Comparison of ENCODE assay signal across 8 mouse cellular contexts in the genomic region with DNA sequence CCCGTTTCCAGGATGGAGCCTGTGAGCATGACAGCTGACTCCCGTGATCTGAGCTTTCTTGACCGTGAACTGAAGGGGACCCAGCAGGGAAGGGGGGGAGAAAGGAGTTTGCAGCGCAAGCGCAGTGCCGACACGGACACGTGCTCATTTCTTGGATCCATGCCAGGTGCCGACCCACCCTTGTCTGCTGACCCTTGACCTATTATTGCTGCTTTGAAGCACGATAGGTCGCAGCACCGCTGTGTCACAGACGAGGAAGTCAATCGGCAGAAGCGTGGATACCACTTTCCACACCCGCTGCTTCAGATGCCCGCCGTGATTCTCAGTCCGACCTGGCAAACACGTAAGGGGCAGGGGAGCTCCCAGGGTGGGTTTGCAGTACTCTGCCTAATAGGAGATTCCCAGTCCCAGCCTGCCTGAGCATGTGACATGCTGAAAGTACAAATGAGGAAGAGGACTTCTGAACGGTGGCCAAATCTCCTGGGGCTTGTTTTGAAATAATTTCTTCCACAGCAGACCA. TPM values are rescaled to one million over a fixed set of nuclear protein-coding genes. Genes with fewer than 3 reads are reported as not detected.
A peak's percentile ranks its signal among the peaks of the same experiment; 100 is the strongest.
DNase-seq lines count a peak whose midpoint lies in the region; ATAC-seq and TF ChIP-seq lines count a peak whose summit lies in the region.

No protein-coding gene starts in this region.

- DNase-seq in embryo, embryonic 11 days, result peak; percentile 46
- no peak for DNase-seq in embryo, embryonic 10.5 days (ENCODE audit: low spot score)
- DNase-seq in right cerebral cortex, postnatal 4 days, result peak; percentile 30
- DNase-seq in right cerebral cortex, adult 18-20 months, result no peak
- no peak for DNase-seq in limb, embryonic 14.5 days (ENCODE audit: low spot score)
- peak; percentile 89 for DNase-seq in retina, postnatal 1 day
- DNase-seq in spleen, postnatal 36 days (ENCODE audit: low spot score in 2 of 2), result no peak

- H3K36me3 ChIP-seq in limb, embryonic 14.5 days (ENCODE audit: control insufficient read depth, insufficient read depth, low read length), result no peaks in the 10 kb centered on the region

- H3K9me3 ChIP-seq in limb, embryonic 14.5 days (ENCODE audit: control insufficient read depth, low read length), result no peaks in the 10 kb centered on the region

- 46% methylated on average over 21 of the region's 21 CpGs for WGBS in limb, embryonic 14.5 days

- H3K4me2 ChIP-seq in limb, embryonic 14.5 days (replicated peaks; ENCODE audit: low read depth, low read length, severe bottlenecking), result peak overlapping the region; percentile 1; the same call in 1 of the 2 replicates

- H3K27ac ChIP-seq in limb, embryonic 14.5 days (replicated peaks; ENCODE audit: low read depth, low read length), result no peak overlapping the region

- peak; percentile 60 for ATAC-seq in granulocyte monocyte progenitor cell, adult 5-6 weeks (replicated peaks; ENCODE audit: poor library complexity, severe bottlenecking)
- ATAC-seq in limb, embryonic 14.5 days (ENCODE audit: low FRiP score, low read depth), result peak; percentile 30; the same call in 1 of the 2 replicates

- no peak overlapping the region for H3K9ac ChIP-seq in limb, embryonic 14.5 days (ENCODE audit: low read depth, low read length, severe bottlenecking)

- H3K4me1 ChIP-seq in limb, embryonic 14.5 days (ENCODE audit: control insufficient read depth, insufficient read depth, low read length), result 0 out of 2 replicates have a peak, but pooled peaks cover 3% of the 10 kb centered on the region

- no peak for TF ChIP-seq POLR2A in limb, embryonic 14.5 days (IDR thresholded peaks at IDR 0.05; ENCODE audit: borderline replicate concordance, extremely low read depth, insufficient read depth, insufficient read length)

- H3K27me3 ChIP-seq in limb, embryonic 14.5 days (ENCODE audit: control insufficient read depth, insufficient read depth, low read length), result no peaks in the 10 kb centered on the region

- no peak overlapping the region for H3K4me3 ChIP-seq in limb, embryonic 14.5 days (replicated peaks; ENCODE audit: low read length)

RNA-seq across cellular contexts. Expression of a gene that starts 15.9 kb away (rescaled TPM):
- total RNA-seq in granulocyte monocyte progenitor cell, adult 5-6 weeks (2014; fragmentation: Nextera tagmentation), result 56.7 and 73.7 TPM in 2 replicates
- total RNA-seq in granulocyte monocyte progenitor cell, adult 5-6 weeks (2017), result 29.6 and 35.3 TPM in 2 replicates
- polyA plus RNA-seq in limb, embryonic 14.5 days (2012; rRNA removed), result 9.0 and 9.6 TPM in 2 replicates
- 20.6 and 24.4 TPM in 2 replicates for polyA plus RNA-seq in limb, embryonic 14.5 days (2014; fragmentation: Nextera tagmentation; extraction: Ambion mirVana)

RNA-seq across cellular contexts. Expression of a gene that starts 35.0 kb away (rescaled TPM):
- total RNA-seq in granulocyte monocyte progenitor cell, adult 5-6 weeks (2014; fragmentation: Nextera tagmentation), result 55.0 and 74.2 TPM in 2 replicates
- 41.3 and 50.3 TPM in 2 replicates for total RNA-seq in granulocyte monocyte progenitor cell, adult 5-6 weeks (2017)
- polyA plus RNA-seq in limb, embryonic 14.5 days (2012; rRNA removed), result 21.4 and 25.7 TPM in 2 replicates
- 42.7 and 43.0 TPM in 2 replicates for polyA plus RNA-seq in limb, embryonic 14.5 days (2014; fragmentation: Nextera tagmentation; extraction: Ambion mirVana)

Comparison
In these comparisons a context has a peak if more than half of its experiments do, and no peak if none do; other contexts are left out.
1. DNase-seq: peak in embryo, embryonic 11 days (single experiment), right cerebral cortex, postnatal 4 days (single experiment) and retina, postnatal 1 day (single experiment); none in embryo, embryonic 10.5 days (single experiment), right cerebral cortex, adult 18-20 months (single experiment), limb, embryonic 14.5 days (single experiment) and spleen, postnatal 36 days (0 of 2).